Mouse (Mus musculus) lung, embryonic 14.5 days (tissue): ENCODE measurements at regions not wholly inside any gene's neighbourhood (a gene's known extent, or its start where the extent isn't known, plus 50 kb on each side); places are given as distances from the start of the nearest gene placed in this dataset.

Experiments
- ATAC-seq: fragments of 200-750 bp; cut with Nextera tagmentation; 2 replicates; pipeline ENCODE4 v1.8.0; 2017; ENCODE audit warnings: mild to moderate bottlenecking, moderate TSS enrichment, moderate library complexity; ENCODE audit not compliant: insufficient read depth
- DNase-seq: peaks from one replicate; pipeline ENCODE4 v3.0.0-alpha.2; 2015
- H3K27ac ChIP-seq: fragments of 300-500 bp; sonication (generic); 2 replicates; pipeline ENCODE4 v1.5.1; 2014; ENCODE audit warnings: low read depth, mild to moderate bottlenecking, moderate library complexity
- H3K27me3 ChIP-seq: fragments of 300-500 bp; sonication (generic); 2 replicates; pipeline ENCODE4 v1.6.1; 2014; ENCODE audit warnings: low read length, control low read depth; ENCODE audit not compliant: insufficient read depth
- H3K36me3 ChIP-seq: fragments of 300-500 bp; sonication (generic); 2 replicates; pipeline ENCODE4 v1.6.1; 2014; ENCODE audit warnings: control low read depth; ENCODE audit not compliant: insufficient read depth
- H3K4me1 ChIP-seq: fragments of 300-500 bp; sonication (generic); 2 replicates; pipeline ENCODE4 v1.6.1; 2014; ENCODE audit warnings: antibody characterized with exemption, control low read depth; ENCODE audit not compliant: insufficient read depth
- H3K4me2 ChIP-seq: fragments of 300-500 bp; sonication (generic); 2 replicates; pipeline ENCODE4 v1.6.1; 2014; ENCODE audit warnings: mild to moderate bottlenecking
- H3K4me3 ChIP-seq: fragments of 300-500 bp; sonication (generic); 2 replicates; pipeline ENCODE4 v1.5.1; 2014; ENCODE audit warnings: low read depth, low read length
- H3K9ac ChIP-seq: fragments of 300-500 bp; sonication (generic); 2 replicates; pipeline ENCODE4 v1.6.1; 2014
- H3K9me3 ChIP-seq: fragments of 300-500 bp; sonication (generic); 2 replicates; pipeline ENCODE4 v1.6.1; 2016; ENCODE audit warnings: low read depth, low read length, control low read depth
- CTCF ChIP-seq: IDR thresholded peaks from 2 replicates; pipeline ENCODE4 v1.5.1; 2016; ENCODE audit warnings: antibody characterized with exemption, low read depth
- WGBS: fragments of 180-500 bp; shearing (Covaris S2); extraction: QIAGEN DNeasy Blood & Tissue Kit; methylation state at CpG from one replicate; pipeline ENCODE4 v1.1.7; 2014; 5-methylcytosine and 5-hydroxymethylcytosine counted together

DNA sequence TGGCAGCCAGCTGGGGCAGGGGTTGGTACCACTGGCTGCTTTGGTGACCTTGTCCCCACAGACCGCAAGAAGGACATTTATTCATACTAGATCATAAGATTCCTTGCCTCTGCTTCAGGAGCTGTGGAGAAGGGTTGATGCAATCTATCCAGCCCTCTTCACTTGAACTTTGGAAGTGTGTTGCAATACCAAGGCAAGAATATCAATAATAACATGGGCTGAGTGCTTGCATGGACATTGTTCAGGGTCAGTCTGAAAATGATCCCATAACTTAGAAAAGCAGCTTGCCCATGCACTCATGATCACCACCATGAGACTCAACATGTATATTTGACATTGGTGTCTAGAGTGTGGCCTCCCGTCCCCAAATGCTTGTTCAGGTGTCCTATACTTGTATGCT is 74.7 kb downstream of the Pttg1 start:
- no peak overlapping the region for H3K4me2 ChIP-seq
- no peaks in the 10 kb centered on the region for H3K4me1 ChIP-seq
- no peaks in the 10 kb centered on the region for H3K36me3 ChIP-seq
- ATAC-seq, result no peak
- WGBS, result 72% methylated on average over 2 of the region's 2 CpGs
- H3K9ac ChIP-seq, result no peak overlapping the region
- H3K27ac ChIP-seq, result no peak overlapping the region
- DNase-seq, result no peak
- no peaks in the 10 kb centered on the region for H3K27me3 ChIP-seq
- TF ChIP-seq CTCF, result no peak
- no peaks in the 10 kb centered on the region for H3K9me3 ChIP-seq
- no peak overlapping the region for H3K4me3 ChIP-seq

- Histone ChIP-seq H3K9ac (no peak overlapping the region), H3K27ac (no peak overlapping the region), H3K4me1 (no peaks in the 10 kb centered on the region), H3K36me3 (no peaks in the 10 kb centered on the region), H3K4me3 (no peak overlapping the region), H3K4me2 (no peak overlapping the region), H3K9me3 (no peaks in the 10 kb centered on the region), H3K27me3 (no peaks in the 10 kb centered on the region)
- TF ChIP-seq CTCF, result no peak
- ATAC-seq, result no peak
- no peak for DNase-seq
- 51% methylated on average over 3 of the region's 3 CpGs for WGBS
Measured at GRCm38 (mm10) chr11:43350242-43350641, 75.8 kb downstream of the Pttg1 start.

- no peaks in the 10 kb centered on the region for H3K4me1 ChIP-seq
- no peaks in the 10 kb centered on the region for H3K27me3 ChIP-seq
- H3K9ac ChIP-seq, result no peak overlapping the region
- DNase-seq (no peak), ATAC-seq (no peak)
- no peak overlapping the region for H3K4me3 ChIP-seq
- no peak for TF ChIP-seq CTCF
- no peaks in the 10 kb centered on the region for H3K9me3 ChIP-seq
- no peaks in the 10 kb centered on the region for H3K36me3 ChIP-seq
- whole genome bisulfite sequencing, result 46% methylated on average over 7 of the region's 7 CpGs
- H3K27ac ChIP-seq, result no peak overlapping the region
- no peak overlapping the region for H3K4me2 ChIP-seq
Measured at GRCm38 (mm10) chr11:43349564-43349963, 76.5 kb downstream of the Pttg1 start.

- H3K9ac ChIP-seq, result no peak overlapping the region
- no peaks in the 10 kb centered on the region for H3K4me1 ChIP-seq
- H3K27me3 ChIP-seq, result no peaks in the 10 kb centered on the region
- no peaks in the 10 kb centered on the region for H3K9me3 ChIP-seq
- DNase-seq, result peak; percentile 87
- TF ChIP-seq CTCF, result peak; percentile 96
- no peak overlapping the region for H3K27ac ChIP-seq
- H3K4me3 ChIP-seq, result no peak overlapping the region
- no peaks in the 10 kb centered on the region for H3K36me3 ChIP-seq
- ATAC-seq, result no peak
- no peak overlapping the region for H3K4me2 ChIP-seq
- 21% methylated on average over 4 of the region's 4 CpGs for WGBS
Measured at GRCm38 (mm10) chr11:43348571-43348970, 77.5 kb downstream of the Pttg1 start.

GRCm38 (mm10) chr11:43346489-43346888 is 79.6 kb downstream of the Pttg1 start:
- 91% methylated on average over 9 of the region's 9 CpGs for WGBS
- Histone ChIP-seq H3K27ac (no peak overlapping the region), H3K4me3 (no peak overlapping the region), H3K36me3 (no peaks in the 10 kb centered on the region), H3K27me3 (no peaks in the 10 kb centered on the region), H3K4me2 (no peak overlapping the region), H3K4me1 (no peaks in the 10 kb centered on the region), H3K9ac (no peak overlapping the region), H3K9me3 (no peaks in the 10 kb centered on the region)
- no peak for DNase-seq
- ATAC-seq, result no peak
- TF ChIP-seq CTCF, result 0 out of 2 replicates have a peak, but pooled peaks have one; percentile 6

GRCm38 (mm10) chr11:43344767-43345561 is 81.1 kb downstream of the Pttg1 start:
- peak overlapping the region; percentile 18; the same call in 1 of the 2 replicates for H3K4me2 ChIP-seq
- ATAC-seq (peak; percentile 79), DNase-seq (peak; percentile 59)
- H3K9me3 ChIP-seq, result no peaks in the 10 kb centered on the region
- H3K9ac ChIP-seq, result no peak overlapping the region
- no peak for TF ChIP-seq CTCF
- H3K27ac ChIP-seq, result peak overlapping the region; percentile 58; the same call in 1 of the 2 replicates
- H3K36me3 ChIP-seq, result no peaks in the 10 kb centered on the region
- no peak overlapping the region for H3K4me3 ChIP-seq
- no peaks in the 10 kb centered on the region for H3K27me3 ChIP-seq
- WGBS, result 27% methylated on average over 14 of the region's 14 CpGs
- no peaks in the 10 kb centered on the region for H3K4me1 ChIP-seq

- ATAC-seq (no peak), DNase-seq (no peak)
- no peak for TF ChIP-seq CTCF
- 87% methylated on average over 5 of the region's 5 CpGs for WGBS
- Histone ChIP-seq H3K27me3 (no peaks in the 10 kb centered on the region), H3K36me3 (no peaks in the 10 kb centered on the region), H3K9ac (no peak overlapping the region), H3K4me3 (no peak overlapping the region), H3K9me3 (no peaks in the 10 kb centered on the region), H3K27ac (no peak overlapping the region), H3K4me1 (no peaks in the 10 kb centered on the region), H3K4me2 (no peak overlapping the region)
Measured at GRCm38 (mm10) chr11:43343574-43343973, 82.5 kb downstream of the Pttg1 start.
